Mouse (Mus musculus) T-helper 2 cell (primary cell): ENCODE measurements around the gene Tmprss3.

Experiments
- in situ Hi-C: fragments of 300-600 bp; cut with MboI, MseI; formaldehyde crosslinking; loops from one replicate; pipeline ENCODE4 v1.15.1; 2025; ENCODE audit warnings: high pct_unique_total_duplicates

The Tmprss3 gene

GRCm38 (mm10) chr17:31138398-31138797 lies 60.4 kb downstream of the Tmprss3 start:
- in situ Hi-C loops: no loop called here

- in situ Hi-C loops: no loop called here
Observed at GRCm38 (mm10) chr17:31136821-31137220, 62.0 kb downstream of the Tmprss3 start.

GRCm38 (mm10) chr17:31136291-31136690 lies 62.5 kb downstream of the Tmprss3 start:
- in situ Hi-C loops: no loop called here

GRCm38 (mm10) chr17:31134913-31135312 lies 63.9 kb downstream of the Tmprss3 start:
- in situ Hi-C loops: no loop called here

- in situ Hi-C loops: no loop called here
Observed at GRCm38 (mm10) chr17:31133776-31134175, 65.0 kb downstream of the Tmprss3 start.

GRCm38 (mm10) chr17:31131269-31131821 lies 67.4 kb downstream of the Tmprss3 start:
- in situ Hi-C loops: no loop called here

GRCm38 (mm10) chr17:31129452-31129851 lies 69.3 kb downstream of the Tmprss3 start, which contains the start of gene Tff3:
TSS of gene Tff3 (minus strand) at chr17:31129646.
- in situ Hi-C loops: no loop called here
